ENCODE assay signal across 11 mouse cellular contexts in the genomic region with DNA sequence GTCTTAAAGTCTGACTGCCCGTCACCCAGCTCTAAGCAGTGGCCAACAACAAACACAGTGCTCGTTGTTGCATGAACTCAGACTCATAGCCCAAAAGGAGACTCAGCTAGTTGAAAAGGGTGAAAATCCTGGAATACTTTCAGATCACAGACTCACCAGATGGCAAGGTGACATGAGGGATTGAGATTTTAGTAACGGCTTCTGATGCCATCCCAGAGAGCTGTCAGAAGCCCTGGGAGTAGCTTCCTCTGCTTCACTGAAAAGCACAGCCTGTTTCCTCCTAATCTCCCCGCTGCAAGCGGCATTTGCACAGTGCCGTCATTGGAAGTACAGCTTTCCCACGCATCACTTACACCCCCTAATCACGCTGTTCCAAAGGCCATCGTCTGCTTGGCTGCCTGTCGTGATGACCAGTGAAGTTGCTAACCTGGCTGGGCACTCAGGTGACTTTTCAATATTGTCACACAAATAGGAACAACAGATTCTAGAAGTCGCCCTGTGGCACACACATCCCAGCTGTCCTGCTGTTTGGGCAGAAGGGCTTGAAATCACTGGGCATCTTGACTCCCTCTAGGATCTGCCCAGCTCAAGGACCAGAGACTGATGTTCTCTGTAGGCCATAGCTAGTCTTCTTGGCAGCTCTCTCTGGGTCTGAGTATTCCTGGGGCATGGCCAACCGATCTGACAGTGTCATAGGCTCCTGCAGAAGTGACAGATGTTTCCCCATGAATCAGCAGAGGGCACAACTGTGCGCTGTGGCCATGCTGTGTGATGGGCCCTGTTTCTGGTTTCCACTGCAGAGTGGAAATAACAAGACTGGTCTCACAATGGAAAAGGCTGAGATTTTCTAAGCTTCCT. TPM values are rescaled to one million over a fixed set of nuclear protein-coding genes. Genes with fewer than 3 reads are reported as not detected.
DNase-seq lines count a peak whose midpoint lies in the region; ATAC-seq and TF ChIP-seq lines count a peak whose summit lies in the region.
"Had no signal": no experiment of that assay in that cellular context is flagged by ENCODE, and none has a peak within 500 bp of the region (broad histone marks: within the 10 kb centered on the region; RNA-seq: fewer than 3 reads in every experiment).

No protein-coding gene starts in this region.

- H3K27me3 ChIP-seq in thymus, adult 2 months (ENCODE audit: control insufficient read depth, insufficient read depth, low read length), result no peaks in the 10 kb centered on the region

- no peaks in the 10 kb centered on the region for H3K36me3 ChIP-seq in thymus, adult 2 months (ENCODE audit: control insufficient read depth, insufficient read depth, low read length)

- TF ChIP-seq POLR2A in thymus, adult 2 months (IDR thresholded peaks at IDR 0.05; ENCODE audit: control insufficient read depth, extremely low read depth, insufficient read depth, low read length, poor library complexity), result no peak

- DNase-seq in gastrocnemius, adult 2 months, result peak; percentile 52
- no peak for DNase-seq in gastrocnemius, postnatal 36 days
- DNase-seq in right cerebral cortex, adult 18-20 months, result peak; percentile 70
- DNase-seq in right cerebral cortex, postnatal 4 days, result no peak
- peak; percentile 31 to 43 for DNase-seq in heart, postnatal 10 days
- DNase-seq in thymus, adult 2 months, result no peak
- no peak for DNase-seq in urinary bladder, postnatal 14 days (ENCODE audit: low spot score)
- DNase-seq: kidney, postnatal 10 days; lung, postnatal 4 days; thymus, postnatal 25 days had no signal

- no peak overlapping the region for H3K4me3 ChIP-seq in gastrocnemius, adult 2 months
- no peak overlapping the region for H3K4me3 ChIP-seq in thymus, adult 2 months (ENCODE audit: control insufficient read depth, insufficient read depth, low read length)

- no peaks in the 10 kb centered on the region for H3K4me1 ChIP-seq in thymus, adult 2 months (replicated peaks; ENCODE audit: control insufficient read depth, insufficient read depth, low read length)

- H3K27ac ChIP-seq in gastrocnemius, adult 2 months, result no peak overlapping the region
- H3K27ac ChIP-seq in thymus, adult 2 months (ENCODE audit: control insufficient read depth, insufficient read depth, low read length), result no peak overlapping the region

- WGBS in thymus, adult 2 months, result 93% methylated on average over 13 of the region's 13 CpGs

- ATAC-seq in granulocyte monocyte progenitor cell, adult 5-6 weeks (replicated peaks; ENCODE audit: poor library complexity, severe bottlenecking), result no peak

- TF ChIP-seq CTCF in gastrocnemius, adult 2 months (IDR thresholded peaks at IDR 0.05), result no peak
- no peak for TF ChIP-seq CTCF in thymus, adult 2 months (IDR thresholded peaks at IDR 0.05; ENCODE audit: borderline replicate concordance, control insufficient read depth, extremely low read depth, insufficient read depth, low read length, poor library complexity)

- intact Hi-C loops in gastrocnemius, adult 2 months (cut with DNase I), result no loop called here
- intact Hi-C loops in gastrocnemius, postnatal 36 days (cut with DNase I), result no loop called here
- intact Hi-C loops in heart, postnatal 10 days (cut with DNase I), result no loop called here

RNA-seq across cellular contexts. Expression of a gene that starts 29.6 kb away (rescaled TPM):
- 1 to 10 TPM; 4.8 to 7.3 TPM for total RNA-seq in gastrocnemius, adult 2 months (2021)
- total RNA-seq in gastrocnemius, postnatal 36 days (2021), result 1 to 10 TPM; 5.3 to 6.0 TPM
- total RNA-seq in heart, postnatal 10 days (2021), result 1 to 10 TPM; 8.0 TPM
- 15.6 and 18.1 TPM in 2 replicates for polyA plus RNA-seq in thymus, adult 2 months (2012; rRNA removed)
- not detected in 2 replicates for total RNA-seq in granulocyte monocyte progenitor cell, adult 5-6 weeks (2014; fragmentation: Nextera tagmentation)
- 1.5 TPM in 1 of 2 replicates, not detected in the other for total RNA-seq in granulocyte monocyte progenitor cell, adult 5-6 weeks (2017)

RNA-seq across cellular contexts. Expression of a gene that starts 37.9 kb away (rescaled TPM):
- total RNA-seq in gastrocnemius, adult 2 months (2021), result not detected
- total RNA-seq in gastrocnemius, postnatal 36 days (2021), result not detected
- total RNA-seq in heart, postnatal 10 days (2021), result not detected
- polyA plus RNA-seq in thymus, adult 2 months (2012; rRNA removed), result 22.0 and 27.8 TPM in 2 replicates
- 0.15 TPM in 1 of 2 replicates, not detected in the other for total RNA-seq in granulocyte monocyte progenitor cell, adult 5-6 weeks (2014; fragmentation: Nextera tagmentation)
- total RNA-seq in granulocyte monocyte progenitor cell, adult 5-6 weeks (2017), result not detected in 2 replicates

RNA-seq across cellular contexts. Expression of a gene that starts 47.9 kb away (rescaled TPM):
- total RNA-seq in gastrocnemius, adult 2 months (2021), result 10 to 100 TPM; 24.2 to 31.5 TPM
- total RNA-seq in gastrocnemius, postnatal 36 days (2021), result 10 to 100 TPM; 24.5 to 28.4 TPM
- 10 to 100 TPM; 21.5 to 24.6 TPM for total RNA-seq in heart, postnatal 10 days (2021)
- polyA plus RNA-seq in thymus, adult 2 months (2012; rRNA removed), result 7.2 and 7.5 TPM in 2 replicates
- total RNA-seq in granulocyte monocyte progenitor cell, adult 5-6 weeks (2014; fragmentation: Nextera tagmentation), result 35.5 and 43.7 TPM in 2 replicates
- total RNA-seq in granulocyte monocyte progenitor cell, adult 5-6 weeks (2017), result 62.6 and 72.8 TPM in 2 replicates

Comparison
In these comparisons a context has a peak if more than half of its experiments do, and no peak if none do; other contexts are left out.
1. DNase-seq: peak in gastrocnemius, adult 2 months (single experiment), right cerebral cortex, adult 18-20 months (single experiment) and heart, postnatal 10 days (2 of 2); none in gastrocnemius, postnatal 36 days (0 of 2), right cerebral cortex, postnatal 4 days (single experiment), thymus, adult 2 months (single experiment) and urinary bladder, postnatal 14 days (single experiment).